In genomic region chr14:20786020-20786419, GRCm38 (mm10) we compare ENCODE assay signal across 10 mouse cellular contexts. TPM values are rescaled to one million over a fixed set of nuclear protein-coding genes. Genes with fewer than 3 reads are reported as not detected.
DNase-seq lines count a peak whose midpoint lies in the region; ATAC-seq and TF ChIP-seq lines count a peak whose summit lies in the region.
"Had no signal": no experiment of that assay in that cellular context is flagged by ENCODE, and none has a peak within 500 bp of the region (broad histone marks: within the 10 kb centered on the region; RNA-seq: fewer than 3 reads in every experiment).

No protein-coding gene starts in this region.

- ATAC-seq in hindbrain, postnatal 0 days = no peak
- ATAC-seq in hindbrain, embryonic 14.5 days (ENCODE audit: low FRiP score) = no peak
- no peak for ATAC-seq in G1E (ENCODE audit: extremely low read depth, insufficient number of reproducible peaks, low FRiP score, poor library complexity, severe bottlenecking)
- ATAC-seq in megakaryocyte progenitor cell, adult 5-6 weeks (replicated peaks; ENCODE audit: poor library complexity) = 0 out of 2 replicates have a peak, but pooled peaks have one; percentile 8

- peaks cover 39% of the 10 kb centered on the region; the same call in 1 of the 2 replicates for H3K36me3 ChIP-seq in hindbrain, postnatal 0 days (ENCODE audit: insufficient read depth, low read length)
- H3K36me3 ChIP-seq in hindbrain, embryonic 14.5 days (replicated peaks; ENCODE audit: control insufficient read depth, insufficient read depth) = peaks cover 80% of the 10 kb centered on the region
- H3K36me3 ChIP-seq in G1E (replicated peaks) = peaks cover 99% of the 10 kb centered on the region

- no peak overlapping the region for H3K4me3 ChIP-seq in hindbrain, postnatal 0 days (ENCODE audit: low read length)
- no peak overlapping the region for H3K4me3 ChIP-seq in hindbrain, embryonic 14.5 days (replicated peaks; ENCODE audit: low read length)
- H3K4me3 ChIP-seq in G1E (ENCODE audit: low read depth, low read length) = peak overlapping the region; percentile 2; the same call in 1 of the 2 replicates
- no peak overlapping the region for H3K4me3 ChIP-seq in cortical plate, adult 2 months (ENCODE audit: insufficient read depth, low read length)
- H3K4me3 ChIP-seq: embryonic facial prominence, embryonic 13.5 days had no signal

- 0 out of 2 replicates have a peak overlapping the region, but pooled peaks have one; percentile 41 for H3K27ac ChIP-seq in hindbrain, postnatal 0 days
- no peak overlapping the region for H3K27ac ChIP-seq in hindbrain, embryonic 14.5 days
- H3K27ac ChIP-seq in cortical plate, adult 2 months (ENCODE audit: insufficient read depth, low read length) = peak overlapping the region; percentile 57; the same call in 1 of the 2 replicates
- H3K27ac ChIP-seq: embryonic facial prominence, embryonic 13.5 days had no signal

- no peak overlapping the region for H3K9ac ChIP-seq in hindbrain, postnatal 0 days (replicated peaks; ENCODE audit: low read length)
- no peak overlapping the region for H3K9ac ChIP-seq in hindbrain, embryonic 14.5 days
- H3K9ac ChIP-seq: embryonic facial prominence, embryonic 13.5 days had no signal

- no peaks in the 10 kb centered on the region for H3K9me3 ChIP-seq in hindbrain, postnatal 0 days (ENCODE audit: low read length)
- H3K9me3 ChIP-seq in hindbrain, embryonic 14.5 days (ENCODE audit: control insufficient read depth, low read length) = no peaks in the 10 kb centered on the region
- H3K9me3 ChIP-seq in G1E (replicated peaks) = no peaks in the 10 kb centered on the region
- H3K9me3 ChIP-seq: embryonic facial prominence, embryonic 13.5 days had no signal

- H3K27me3 ChIP-seq in hindbrain, postnatal 0 days (ENCODE audit: insufficient read depth, low read length) = no peaks in the 10 kb centered on the region
- no peaks in the 10 kb centered on the region for H3K27me3 ChIP-seq in hindbrain, embryonic 14.5 days (ENCODE audit: control insufficient read depth, insufficient read depth, low read length)
- no peaks in the 10 kb centered on the region for H3K27me3 ChIP-seq in G1E (ENCODE audit: insufficient read depth, low read length)
- H3K27me3 ChIP-seq: embryonic facial prominence, embryonic 13.5 days had no signal

- 86% methylated on average over 5 of the region's 5 CpGs for WGBS in hindbrain, postnatal 0 days
- WGBS in hindbrain, embryonic 14.5 days = 90% methylated on average over 5 of the region's 5 CpGs

- H3K4me1 ChIP-seq in hindbrain, postnatal 0 days (ENCODE audit: insufficient read depth, low read length) = peaks cover 6% of the 10 kb centered on the region; the same call in 1 of the 2 replicates
- no peaks in the 10 kb centered on the region for H3K4me1 ChIP-seq in hindbrain, embryonic 14.5 days (replicated peaks; ENCODE audit: control insufficient read depth, insufficient read depth, low read length)
- peaks cover 44% of the 10 kb centered on the region for H3K4me1 ChIP-seq in G1E (ENCODE audit: insufficient read depth, low read depth, low read length)
- peaks cover 17% of the 10 kb centered on the region for H3K4me1 ChIP-seq in cortical plate, adult 2 months (ENCODE audit: control insufficient read depth, insufficient read depth, low read length)

- TF ChIP-seq CTCF in hindbrain, postnatal 0 days (IDR thresholded peaks at IDR 0.05; ENCODE audit: low read depth) = no peak
- no peak for TF ChIP-seq CTCF in G1E (IDR thresholded peaks at IDR 0.05; ENCODE audit: low read depth, low read length)
- TF ChIP-seq CTCF in cortical plate, adult 2 months (IDR thresholded peaks at IDR 0.05; ENCODE audit: extremely low read depth, insufficient read depth, low read length) = no peak

- no peak for DNase-seq in hindbrain, postnatal 0 days (ENCODE audit: low spot score)
- no peak for DNase-seq in hindbrain, embryonic 14.5 days (ENCODE audit: low spot score)
- DNase-seq in G1E (ENCODE audit: low spot score) = no peak
- no peak for DNase-seq in right cerebral cortex, adult 18-20 months
- no peak for DNase-seq in ovary, postnatal 14 days (ENCODE audit: low spot score)
- no peak for DNase-seq in spleen, postnatal 36 days (ENCODE audit: low spot score in 2 of 2)
- DNase-seq: cerebellum, adult 11 months had no signal

- no peak overlapping the region for H3K4me2 ChIP-seq in hindbrain, postnatal 0 days (ENCODE audit: low read depth, low read length)
- no peak overlapping the region for H3K4me2 ChIP-seq in hindbrain, embryonic 14.5 days (replicated peaks)
- H3K4me2 ChIP-seq: embryonic facial prominence, embryonic 13.5 days had no signal

- TF ChIP-seq POLR2A in cortical plate, adult 2 months (IDR thresholded peaks at IDR 0.05; ENCODE audit: extremely low read depth, insufficient read depth, low read length) = no peak

RNA-seq across cellular contexts. Expression of gene Camk2g, which starts 7.9 kb away (rescaled TPM):
- total RNA-seq in hindbrain, postnatal 0 days (2014; rRNA removed) = 204 and 248 TPM in 2 replicates
- 291 and 299 TPM in 2 replicates for polyA plus RNA-seq in hindbrain, postnatal 0 days (2015; fragmentation: Nextera tagmentation; extraction: Ambion mirVana)
- polyA plus RNA-seq in hindbrain, embryonic 14.5 days (2014; fragmentation: Nextera tagmentation; extraction: Ambion mirVana) = 166 and 197 TPM in 2 replicates
- total RNA-seq in G1E (2014; fragmentation: Nextera tagmentation) = 29.4 and 30.3 TPM in 2 replicates
- 37.4 and 40.4 TPM in 2 replicates for total RNA-seq in G1E (2017)
- polyA plus RNA-seq in G1E (2012) = 30.2 and 35.9 TPM in 2 replicates
- 287 and 303 TPM in 2 replicates for polyA plus RNA-seq in cortical plate, adult 2 months (2012; rRNA removed)
- total RNA-seq in megakaryocyte progenitor cell, adult 5-6 weeks (2015) = 22.9 and 29.1 TPM in 2 replicates
- 47.5 and 52.5 TPM in 2 replicates for total RNA-seq in megakaryocyte progenitor cell, adult 5-6 weeks (2017)

RNA-seq across cellular contexts. Expression of gene Plau, which starts 50.4 kb away (rescaled TPM):
- total RNA-seq in hindbrain, postnatal 0 days (2014; rRNA removed) = 1.2 and 1.4 TPM in 2 replicates
- polyA plus RNA-seq in hindbrain, postnatal 0 days (2015; fragmentation: Nextera tagmentation; extraction: Ambion mirVana) = 0.26 and 0.39 TPM in 2 replicates
- polyA plus RNA-seq in hindbrain, embryonic 14.5 days (2014; fragmentation: Nextera tagmentation; extraction: Ambion mirVana) = 0.27 and 0.34 TPM in 2 replicates
- not detected in 2 replicates for total RNA-seq in G1E (2014; fragmentation: Nextera tagmentation)
- total RNA-seq in G1E (2017) = 5.0 and 6.0 TPM in 2 replicates
- not detected in 2 replicates for polyA plus RNA-seq in G1E (2012)
- 4.2 and 5.2 TPM in 2 replicates for polyA plus RNA-seq in cortical plate, adult 2 months (2012; rRNA removed)
- total RNA-seq in megakaryocyte progenitor cell, adult 5-6 weeks (2015) = 3.4 TPM in 2 replicates
- 6.9 and 7.6 TPM in 2 replicates for total RNA-seq in megakaryocyte progenitor cell, adult 5-6 weeks (2017)

RNA-seq across cellular contexts. Expression of gene Ndst2, which starts 51.7 kb away (rescaled TPM):
- 19.8 and 23.2 TPM in 2 replicates for total RNA-seq in hindbrain, postnatal 0 days (2014; rRNA removed)
- 12.4 and 16.7 TPM in 2 replicates for polyA plus RNA-seq in hindbrain, postnatal 0 days (2015; fragmentation: Nextera tagmentation; extraction: Ambion mirVana)
- 17.1 and 17.7 TPM in 2 replicates for polyA plus RNA-seq in hindbrain, embryonic 14.5 days (2014; fragmentation: Nextera tagmentation; extraction: Ambion mirVana)
- total RNA-seq in G1E (2014; fragmentation: Nextera tagmentation) (195 and 204 TPM in 2 replicates), G1E (2017) (227 and 232 TPM in 2 replicates)
- 61.4 and 72.2 TPM in 2 replicates for polyA plus RNA-seq in G1E (2012)
- 22.9 and 26.7 TPM in 2 replicates for polyA plus RNA-seq in cortical plate, adult 2 months (2012; rRNA removed)
- 21.2 and 30.7 TPM in 2 replicates for total RNA-seq in megakaryocyte progenitor cell, adult 5-6 weeks (2015)
- 6.6 and 8.5 TPM in 2 replicates for total RNA-seq in megakaryocyte progenitor cell, adult 5-6 weeks (2017)
